8 mouse cellular contexts compared by ENCODE assay signal in genomic region chr5:13628606-13629311, GRCm38 (mm10).
DNase-seq lines count a peak whose midpoint lies in the region; ATAC-seq and TF ChIP-seq lines count a peak whose summit lies in the region.

No protein-coding gene starts in this region.

- no peaks in the 10 kb centered on the region for H3K4me1 ChIP-seq in G1E (ENCODE audit: insufficient read depth, low read depth, low read length)
- H3K4me1 ChIP-seq in forebrain, embryonic 16.5 days (replicated peaks; ENCODE audit: control insufficient read depth, insufficient read depth, low read length), result peaks cover 8% of the 10 kb centered on the region

- peak overlapping the region; percentile 53 for H3K9ac ChIP-seq in forebrain, embryonic 16.5 days (replicated peaks; ENCODE audit: low read depth, low read length)

- no peaks in the 10 kb centered on the region for H3K36me3 ChIP-seq in G1E (replicated peaks)
- no peaks in the 10 kb centered on the region for H3K36me3 ChIP-seq in forebrain, embryonic 16.5 days (ENCODE audit: control insufficient read depth, insufficient read depth)

- peak; percentile 3 for DNase-seq in G1E (ENCODE audit: low spot score)
- DNase-seq in cerebellum, adult 18-20 months, result peak; percentile 61 to 82
- DNase-seq in heart, postnatal 25 days (ENCODE audit: low spot score), result peak; percentile 20
- peak; percentile 72 for DNase-seq in layer of hippocampus, adult 11-12 months (ENCODE audit: low spot score)
- DNase-seq in lung, adult 18-20 months, result peak; percentile 65 to 69
- peak; percentile 41 for DNase-seq in ovary, adult 18-20 months (ENCODE audit: low spot score)
- peak; percentile 45 for DNase-seq in thymus, postnatal 25 days

- H3K4me3 ChIP-seq in G1E (ENCODE audit: low read depth, low read length), result no peak overlapping the region
- H3K4me3 ChIP-seq in forebrain, embryonic 16.5 days (replicated peaks; ENCODE audit: low read length), result peak overlapping the region; percentile 52

- ATAC-seq in G1E (ENCODE audit: extremely low read depth, insufficient number of reproducible peaks, low FRiP score, poor library complexity, severe bottlenecking), result peak; percentile 73
- peak; percentile 88 for ATAC-seq in forebrain, embryonic 16.5 days

- intact Hi-C loops in heart, postnatal 25 days (cut with DNase I), result loop anchor here (1.0 to 2.0 kb wide), 2 partner anchors 224 to 1066 kb away; no protein-coding TSS in a partner anchor

- peak; percentile 67 for TF ChIP-seq CTCF in G1E (IDR thresholded peaks at IDR 0.05; ENCODE audit: low read depth, low read length)

- peak overlapping the region; percentile 69 for H3K4me2 ChIP-seq in forebrain, embryonic 16.5 days (ENCODE audit: low read length)

- no peaks in the 10 kb centered on the region for H3K9me3 ChIP-seq in G1E (replicated peaks)
- no peaks in the 10 kb centered on the region for H3K9me3 ChIP-seq in forebrain, embryonic 16.5 days (ENCODE audit: control insufficient read depth, low read length)

- 6% methylated on average over 24 of the region's 24 CpGs for WGBS in forebrain, embryonic 16.5 days

- no peak overlapping the region for H3K27ac ChIP-seq in forebrain, embryonic 16.5 days (ENCODE audit: low read length)

- no peaks in the 10 kb centered on the region for H3K27me3 ChIP-seq in G1E (ENCODE audit: insufficient read depth, low read length)
- no peaks in the 10 kb centered on the region for H3K27me3 ChIP-seq in forebrain, embryonic 16.5 days (replicated peaks; ENCODE audit: control insufficient read depth, insufficient read depth, low read length)

Comparison
In these comparisons a context has a peak if more than half of its experiments do, and no peak if none do; other contexts are left out.
1. DNase-seq: peak in every context shown above with its lines; median percentile 72 in layer of hippocampus, adult 11-12 months; 72 in cerebellum, adult 18-20 months; 67 in lung, adult 18-20 months; 45 in thymus, postnatal 25 days; 41 in ovary, adult 18-20 months; 20 in heart, postnatal 25 days; 3 in G1E.